Mouse (Mus musculus) CH12.LX (cell line): ENCODE results near the gene Wrap53. TPM values are rescaled to one million over a fixed set of nuclear protein-coding genes. Genes with fewer than 3 reads are reported as not detected.

Experiments
- DNase-seq: peaks from one replicate; pipeline ENCODE4 v3.0.0-alpha.2; 2013; ENCODE audit errors: extremely low read depth
- H3K27ac ChIP-seq: 2 replicates; pipeline ENCODE4 v1.5.1; 2012; ENCODE audit warnings: low read depth, mild to moderate bottlenecking, control low read depth, moderate library complexity; ENCODE audit not compliant: insufficient read depth
- H3K27me3 ChIP-seq: replicated peaks from 2 replicates; pipeline ENCODE3; 2012; ENCODE audit warnings: inconsistent platforms
- H3K36me3 ChIP-seq, 2 experiments: replicated peaks in 1 of 2; 2 replicates each; pipeline versions ENCODE3 to v1.6.1; 2012; ENCODE audit warnings: inconsistent platforms in 1 of 2, low read length in 1 of 2, mild to moderate bottlenecking in 1 of 2, mixed read lengths in 1 of 2, moderate library complexity in 1 of 2; ENCODE audit not compliant: control insufficient read depth in 1 of 2, insufficient read depth in 1 of 2
- H3K4me1 ChIP-seq, 2 experiments: 2 replicates each; pipeline ENCODE4 v1.6.1; 2012; ENCODE audit warnings: inconsistent platforms in 1 of 2, moderate library complexity in 1 of 2; ENCODE audit not compliant: insufficient read depth in 2 of 2, control insufficient read depth in 1 of 2
- H3K4me2 ChIP-seq: 2 replicates; pipeline ENCODE4 v1.6.1; 2012; ENCODE audit warnings: low read depth, mild to moderate bottlenecking, control low read depth; ENCODE audit not compliant: poor library complexity, insufficient read depth, severe bottlenecking
- H3K4me3 ChIP-seq, 3 experiments: fragments of 150-350 bp in 1 of 3; sonication (generic) in 1 of 3; replicated peaks in 1 of 3; 2 replicates each; pipeline versions ENCODE3 to v1.5.1; 2011 to 2012; ENCODE audit warnings: low read depth in 2 of 3, low read length in 2 of 3, mild to moderate bottlenecking in 2 of 3, moderate library complexity in 2 of 3, control low read depth in 1 of 3, improper control_type of control experiment in 1 of 3, inconsistent platforms in 1 of 3, mixed read lengths in 1 of 3; ENCODE audit not compliant: poor library complexity in 1 of 3
- H3K79me2 ChIP-seq: replicated peaks from 2 replicates; pipeline ENCODE4 v1.6.1; 2012; ENCODE audit warnings: mild to moderate bottlenecking, moderate library complexity; ENCODE audit not compliant: control insufficient read depth, poor library complexity, insufficient read depth, severe bottlenecking; ENCODE audit errors: extremely low read depth
- H3K9ac ChIP-seq: 2 replicates; pipeline ENCODE4 v1.6.1; 2012; ENCODE audit warnings: low read depth, mild to moderate bottlenecking, control low read depth, moderate library complexity; ENCODE audit not compliant: insufficient read depth
- H3K9me3 ChIP-seq: replicated peaks from 2 replicates; pipeline ENCODE3; 2012; ENCODE audit warnings: low read length, inconsistent platforms, mixed read lengths
- CHD1 ChIP-seq: IDR thresholded peaks from 2 replicates; pipeline ENCODE4 v1.6.1; 2012; ENCODE audit warnings: low read depth, low read length, improper control_type of control experiment, inconsistent platforms
- CTCF ChIP-seq, 2 experiments: IDR thresholded peaks in 1 of 2; conservative IDR thresholded peaks in 1 of 2; 2 replicates each; pipeline ENCODE4 v1.5.1; 2011 to 2012; ENCODE audit warnings: low read depth in 2 of 2, low read length in 2 of 2, improper control_type of control experiment in 1 of 2, inconsistent platforms in 1 of 2, mild to moderate bottlenecking in 1 of 2, moderate library complexity in 1 of 2
- E2F4 ChIP-seq: IDR thresholded peaks from 2 replicates; pipeline ENCODE4 v1.6.1; 2011; ENCODE audit warnings: low read depth, low read length, improper control_type of control experiment; ENCODE audit not compliant: insufficient replicate concordance
- ELF1 ChIP-seq: IDR thresholded peaks from 2 replicates; pipeline ENCODE4 v1.6.1; 2014; ENCODE audit warnings: low read depth, mild to moderate bottlenecking, inconsistent platforms, low read length, improper control_type of control experiment
- GABPA ChIP-seq: IDR thresholded peaks from 2 replicates; pipeline ENCODE4 v1.6.1; 2012; ENCODE audit warnings: low read depth, low read length, improper control_type of control experiment, inconsistent platforms; ENCODE audit not compliant: insufficient replicate concordance
- HCFC1 ChIP-seq: IDR thresholded peaks from 2 replicates; pipeline ENCODE4 v1.6.1; 2012; ENCODE audit warnings: low read depth, mild to moderate bottlenecking, inconsistent platforms, low read length, improper control_type of control experiment
- JUN ChIP-seq: IDR thresholded peaks from 2 replicates; pipeline ENCODE4 v1.6.1; 2011; ENCODE audit warnings: low read depth, mild to moderate bottlenecking, low read length, improper control_type of control experiment, moderate library complexity; ENCODE audit not compliant: insufficient read depth
- KAT2A ChIP-seq: IDR thresholded peaks from 2 replicates; pipeline ENCODE4 v1.6.1; 2012; ENCODE audit warnings: low read length, improper control_type of control experiment, inconsistent platforms; ENCODE audit not compliant: insufficient replicate concordance
- MAFK ChIP-seq: IDR thresholded peaks from 2 replicates; pipeline ENCODE4 v1.6.1; 2011; ENCODE audit warnings: low read length, improper control_type of control experiment; ENCODE audit not compliant: insufficient replicate concordance
- MEF2A ChIP-seq: IDR thresholded peaks from 2 replicates; pipeline ENCODE4 v1.6.1; 2014; ENCODE audit warnings: low read depth, mild to moderate bottlenecking, inconsistent platforms, low read length, improper control_type of control experiment, borderline replicate concordance
- MXI1 ChIP-seq: IDR thresholded peaks from 2 replicates; pipeline ENCODE4 v1.6.1; 2011; ENCODE audit warnings: mild to moderate bottlenecking, low read depth, low read length, improper control_type of control experiment
- NELFE ChIP-seq: IDR thresholded peaks from 2 replicates; pipeline ENCODE4 v1.6.1; 2011; ENCODE audit warnings: low read depth, low read length, improper control_type of control experiment
- NRF1 ChIP-seq: IDR thresholded peaks from 2 replicates; pipeline ENCODE4 v1.6.1; 2014; ENCODE audit warnings: low read depth, mild to moderate bottlenecking, inconsistent platforms, low read length, improper control_type of control experiment, moderate library complexity
- POLR2AphosphoS2 ChIP-seq: IDR thresholded peaks from 2 replicates; pipeline ENCODE4 v1.6.1; 2011; ENCODE audit warnings: low read depth, low read length, improper control_type of control experiment
- SMC3 ChIP-seq: IDR thresholded peaks from 2 replicates; pipeline ENCODE4 v1.6.1; 2011; ENCODE audit warnings: low read depth, low read length, improper control_type of control experiment
- TCF12 ChIP-seq: IDR thresholded peaks from 2 replicates; pipeline ENCODE4 v1.6.1; 2014; ENCODE audit warnings: low read depth, mild to moderate bottlenecking, inconsistent platforms, low read length, improper control_type of control experiment
- USF1 ChIP-seq: IDR thresholded peaks from 2 replicates; pipeline ENCODE4 v1.6.1; 2014; ENCODE audit warnings: low read depth, mild to moderate bottlenecking, inconsistent platforms, low read length, improper control_type of control experiment
- ZC3H11A ChIP-seq: IDR thresholded peaks from 2 replicates; pipeline ENCODE4 v1.6.1; 2012; ENCODE audit warnings: low read depth, mild to moderate bottlenecking, inconsistent platforms, low read length, improper control_type of control experiment
- ZKSCAN1 ChIP-seq: IDR thresholded peaks from 2 replicates; pipeline ENCODE4 v1.6.1; 2012; ENCODE audit warnings: low read depth, inconsistent platforms, low read length, improper control_type of control experiment, borderline replicate concordance
- ZNF384 ChIP-seq: IDR thresholded peaks from 2 replicates; pipeline ENCODE4 v1.6.1; 2012; ENCODE audit warnings: low read depth, low read length, improper control_type of control experiment, inconsistent platforms
- dilution Hi-C: fragments of 300-500 bp; cut with MboI; formaldehyde crosslinking; loops from 2 replicates; pipeline ENCODE4 v1.14.3; 2020; ENCODE audit warnings: low sequenced_read_pairs; ENCODE audit not compliant: extremely low pct_unique_long_range_greater_than_20kb, extremely low pct_ligation_motif_present
- in situ Hi-C: fragments of 300-500 bp; cut with MboI; formaldehyde crosslinking; loops from 3 replicates; pipeline ENCODE4 v1.14.3; 2019; ENCODE audit warnings: low sequenced_read_pairs, low pct_ligation_motif_present, low pct_unique_long_range_greater_than_20kb, mixed read lengths
- polyA plus RNA-seq: library from polyadenylated mRNA; unstranded; fragments of >175 nt; gene quantifications from 2 replicates; pipeline ENCODE4 v1.2.1, GENCODE M21; 2012; ENCODE audit warnings: low read depth; ENCODE audit not compliant: insufficient read length
- total RNA-seq, 2 experiments: library from RNA; depleted of rRNA; stranded (reverse); fragments of 300-350 nt in 1 of 2; fragments of >200 nt in 1 of 2; gene quantifications; 2 replicates each; pipeline ENCODE4 v1.2.3; 2012 to 2014

Gene Wrap53
- total and polyA plus RNA-seq, 3 experiments = 25.4 to 36.0 (median 34.2) TPM

GRCm38 (mm10) chr11:69557381-69557958, 22.6 kb downstream of the Wrap53 start:
- dilution Hi-C loops = no loop called here
- Histone ChIP-seq H3K4me2 (no peak overlapping the region), H3K27ac (no peak overlapping the region), H3K4me1 (no peaks in the 10 kb centered on the region), H3K9me3 (no peaks in the 10 kb centered on the region), H3K36me3 (peaks cover 21 to 82% of the 10 kb centered on the region in 2 experiments), H3K9ac (no peak overlapping the region), H3K4me3 (no peak overlapping the region), H3K27me3 (no peaks in the 10 kb centered on the region), H3K79me2 (no peaks in the 10 kb centered on the region)
- DNase-seq = no peak
- TF ChIP-seq POLR2AphosphoS2 (no peak), NRF1 (no peak), CTCF (conservative IDR thresholded peaks at IDR 0.05 in 1 of 2, IDR thresholded peaks at IDR 0.05 in 1 of 2; ENCODE audit: low read depth in 2 of 2, low read length in 2 of 2) (no peak), MAFK (no peak), NELFE (no peak), CHD1 (no peak), KAT2A (no peak), MEF2A (no peak), USF1 (no peak), TCF12 (no peak), ZNF384 (no peak), ZKSCAN1 (no peak), MXI1 (no peak)
- in situ Hi-C loops = no loop called here

- no peaks in the 10 kb centered on the region; a peak in 1 of 4 replicates for H3K4me1 ChIP-seq
- no peaks in the 10 kb centered on the region for H3K9me3 ChIP-seq
- H3K79me2 ChIP-seq = no peaks in the 10 kb centered on the region
- no peak overlapping the region for H3K9ac ChIP-seq
- in situ Hi-C loops (no loop called here), dilution Hi-C loops (no loop called here)
- no peak for DNase-seq
- H3K27ac ChIP-seq = no peak overlapping the region
- H3K27me3 ChIP-seq = peaks cover 7% of the 10 kb centered on the region
- H3K4me2 ChIP-seq = no peak overlapping the region
- no peak for TF ChIP-seq GABPA
- no peak for TF ChIP-seq ELF1
- no peak for TF ChIP-seq ZC3H11A
- no peak for TF ChIP-seq JUN
- no peak for TF ChIP-seq HCFC1
- no peak for TF ChIP-seq USF1
- TF ChIP-seq ZNF384 = no peak
- no peak for TF ChIP-seq SMC3
- no peak for TF ChIP-seq MEF2A
- no peak for TF ChIP-seq MXI1
- no peak for TF ChIP-seq E2F4
- peaks cover 0 to 54% of the 10 kb centered on the region in 2 experiments for H3K36me3 ChIP-seq
- no peak overlapping the region for H3K4me3 ChIP-seq
These were observed 25.4 kb downstream of the Wrap53 start for GRCm38 (mm10) chr11:69554539-69555140.
